Mouse (Mus musculus) frontal cortex, postnatal 25 days (tissue): Measurements from ENCODE around the gene A030014E15Rik.
"Not testable (repeated sequence)": the region's sequence is repeated elsewhere in the genome, so short reads cannot be mapped to it uniquely, and the experiment has no call there.

Experiments
- DNase-seq, 2 experiments: peaks; one replicate each; pipeline ENCODE4 v3.0.0; 2022; ENCODE audit warnings: low spot score in 2 of 2

The A030014E15Rik gene

GRCm38 (mm10) chr1:82924650-82925049, at the start of gene A030014E15Rik:
TSS of gene A030014E15Rik (plus strand) at chr1:82924917.
- no peak for DNase-seq

- DNase-seq: no peak
Measured at GRCm38 (mm10) chr1:82879172-82879571, 45.5 kb upstream of the A030014E15Rik start.

GRCm38 (mm10) chr1:82880196-82880595, 44.5 kb upstream of the A030014E15Rik start:
- no peak for DNase-seq

- no peak for DNase-seq
Measured at GRCm38 (mm10) chr1:82893269-82893668, 31.4 kb upstream of the A030014E15Rik start.

GRCm38 (mm10) chr1:82900567-82900966, 24.1 kb upstream of the A030014E15Rik start:
- DNase-seq: no peak

GRCm38 (mm10) chr1:82901201-82901600, 23.5 kb upstream of the A030014E15Rik start:
- no peak for DNase-seq

- no peak for DNase-seq
Measured at GRCm38 (mm10) chr1:82905886-82906285, 18.8 kb upstream of the A030014E15Rik start.

- no peak for DNase-seq
Measured at GRCm38 (mm10) chr1:82913025-82913424, 11.7 kb upstream of the A030014E15Rik start, which contains the start of gene A030005L19Rik. TSS of gene A030005L19Rik (plus strand) at chr1:82913325.

GRCm38 (mm10) chr1:82913434-82913833, 11.3 kb upstream of the A030014E15Rik start:
- DNase-seq: not testable (repeated sequence)

- not testable (repeated sequence) for DNase-seq
Measured at GRCm38 (mm10) chr1:82930558-82930957, 5.8 kb downstream of the A030014E15Rik start.

- not testable (repeated sequence) for DNase-seq
Measured at GRCm38 (mm10) chr1:82931326-82931725, 6.6 kb downstream of the A030014E15Rik start, which contains the start of gene Gm6217. TSS of gene Gm6217 (minus strand) at chr1:82931399.

GRCm38 (mm10) chr1:82938666-82939065, 13.9 kb downstream of the A030014E15Rik start:
- no peak for DNase-seq

- DNase-seq: not testable (repeated sequence)
Measured at GRCm38 (mm10) chr1:82942505-82942904, 17.8 kb downstream of the A030014E15Rik start.

GRCm38 (mm10) chr1:82943295-82943694, 18.6 kb downstream of the A030014E15Rik start, which contains the start of gene A030003K21Rik:
TSS of gene A030003K21Rik (minus strand) at chr1:82943388.
- DNase-seq: not testable (repeated sequence)

GRCm38 (mm10) chr1:82946029-82946428, 21.3 kb downstream of the A030014E15Rik start:
- DNase-seq: not testable (repeated sequence)

- DNase-seq: no peak
Measured at GRCm38 (mm10) chr1:82948601-82949000, 23.9 kb downstream of the A030014E15Rik start.

GRCm38 (mm10) chr1:82955913-82956312, 31.2 kb downstream of the A030014E15Rik start, which contains the start of gene Gm7544:
TSS of gene Gm7544 (minus strand) at chr1:82956013.
- DNase-seq: not testable (repeated sequence)

GRCm38 (mm10) chr1:82959870-82960385, 35.2 kb downstream of the A030014E15Rik start, which contains the start of gene Gm47955:
TSS of gene Gm47955 (plus strand) at chr1:82960286.
- DNase-seq: no peak

- DNase-seq: no peak
Measured at GRCm38 (mm10) chr1:82966413-82966812, 41.7 kb downstream of the A030014E15Rik start.

GRCm38 (mm10) chr1:82972046-82972445, 47.3 kb downstream of the A030014E15Rik start:
- DNase-seq: no peak

- no peak for DNase-seq
Measured at GRCm38 (mm10) chr1:82973244-82973643, 48.5 kb downstream of the A030014E15Rik start.

GRCm38 (mm10) chr1:82973901-82974300, 49.2 kb downstream of the A030014E15Rik start:
- no peak for DNase-seq

GRCm38 (mm10) chr1:82974342-82974741, 49.6 kb downstream of the A030014E15Rik start:
- no peak for DNase-seq
